Mouse (Mus musculus) fibroblast of lung, adult 2 months (primary cell): ENCODE measurements at regions not wholly inside any gene's neighbourhood (a gene's known extent, or its start where the extent isn't known, plus 50 kb on each side); places are given as distances from the start of the nearest gene placed in this dataset.

ENCODE experiments used
- DNase-seq: peaks from one replicate; pipeline ENCODE4 v3.0.0-alpha.2; 2011; ENCODE audit warnings: low read depth

DNA sequence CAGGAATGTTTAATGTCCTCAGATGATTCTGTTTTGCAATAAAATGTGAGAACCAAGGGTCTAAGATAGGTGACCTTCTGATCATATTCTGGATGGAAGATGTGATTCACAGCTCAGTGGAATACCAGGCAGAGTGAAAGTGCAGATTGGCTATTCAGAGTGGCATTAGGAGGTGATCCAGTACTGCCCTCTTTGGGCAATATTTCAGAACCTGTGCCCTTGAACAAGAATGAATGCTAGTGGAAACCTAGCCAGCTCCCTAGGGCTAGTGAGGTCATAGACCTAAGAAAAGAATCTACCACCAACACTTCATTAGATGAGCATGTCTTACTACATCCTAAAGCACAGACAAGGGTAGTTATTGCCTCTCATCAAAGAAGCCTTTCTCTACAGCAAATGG lies 372.7 kb upstream of the Trib2 start:
- no peak for DNase-seq

- no peak for DNase-seq
These were observed 369.3 kb upstream of the Trib2 start for GRCm38 (mm10) chr12:16185976-16186515.

DNA sequence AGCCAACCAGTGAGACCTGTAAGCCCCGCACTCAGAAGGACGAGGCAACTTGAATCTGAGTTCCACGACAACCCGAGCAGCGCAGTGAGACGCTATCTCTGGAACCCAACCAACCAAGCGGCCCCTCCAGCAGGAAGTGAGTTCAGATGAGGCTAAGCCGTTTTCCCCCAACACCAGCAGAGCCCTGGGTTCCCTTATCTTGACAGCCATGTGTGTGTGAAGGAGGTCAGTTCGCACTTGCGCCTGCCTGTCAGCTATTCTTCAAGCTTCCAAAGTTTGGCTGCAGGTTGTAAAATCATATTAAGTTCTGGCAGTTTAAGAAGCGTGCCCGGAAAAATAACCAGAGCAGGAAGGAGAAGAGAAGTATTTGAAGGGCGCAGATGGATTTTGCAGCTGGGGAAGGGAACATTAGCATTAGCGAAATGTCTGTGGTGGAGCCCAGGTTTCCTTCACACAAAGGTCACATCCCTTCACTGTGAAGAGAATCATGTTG lies 368.8 kb upstream of the Trib2 start:
- no peak for DNase-seq

- no peak for DNase-seq
These were observed 366.3 kb upstream of the Trib2 start for GRCm38 (mm10) chr12:16183055-16183454.

GRCm38 (mm10) chr12:16181599-16181998 lies 364.9 kb upstream of the Trib2 start:
- DNase-seq = no peak

GRCm38 (mm10) chr12:16179897-16180296 lies 363.2 kb upstream of the Trib2 start:
- no peak for DNase-seq

DNA sequence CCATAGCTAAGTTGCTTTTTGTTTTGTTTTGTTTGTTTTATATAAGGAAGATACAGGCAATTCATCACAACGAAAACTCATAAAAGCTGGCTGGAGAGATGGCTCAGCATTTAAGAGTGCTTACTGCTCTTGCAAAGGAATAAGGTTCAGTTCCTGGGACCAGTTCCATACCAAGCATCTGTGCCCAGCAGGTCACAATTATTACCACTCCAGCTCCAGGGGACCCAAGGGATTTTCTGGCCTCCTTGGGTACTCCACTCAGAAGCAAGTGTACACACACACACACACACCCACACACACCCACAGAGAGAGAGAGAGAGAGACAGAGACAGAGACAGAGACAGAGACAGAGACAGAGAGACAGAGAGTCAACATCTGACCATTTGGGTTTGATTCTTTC lies 359.6 kb upstream of the Trib2 start:
- no peak for DNase-seq

DNA sequence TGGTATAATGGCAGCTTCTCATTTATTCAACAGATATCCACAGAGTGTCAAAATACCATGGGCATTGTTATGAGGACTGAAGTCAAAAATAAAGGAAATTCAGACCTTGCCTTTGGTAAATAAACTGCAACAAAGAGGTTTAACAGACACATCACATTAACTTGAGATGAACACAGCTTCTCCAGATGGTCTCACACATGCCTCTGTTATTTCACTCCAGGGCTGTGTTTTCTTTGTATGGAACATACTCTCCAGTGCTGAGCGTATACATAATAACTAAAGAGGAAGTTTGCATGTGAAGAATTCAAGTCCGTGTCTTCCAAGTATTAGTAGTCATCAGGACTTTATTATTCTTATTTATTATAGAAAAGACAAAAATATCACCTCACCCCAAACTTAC lies 355.5 kb upstream of the Trib2 start:
- no peak for DNase-seq

DNA sequence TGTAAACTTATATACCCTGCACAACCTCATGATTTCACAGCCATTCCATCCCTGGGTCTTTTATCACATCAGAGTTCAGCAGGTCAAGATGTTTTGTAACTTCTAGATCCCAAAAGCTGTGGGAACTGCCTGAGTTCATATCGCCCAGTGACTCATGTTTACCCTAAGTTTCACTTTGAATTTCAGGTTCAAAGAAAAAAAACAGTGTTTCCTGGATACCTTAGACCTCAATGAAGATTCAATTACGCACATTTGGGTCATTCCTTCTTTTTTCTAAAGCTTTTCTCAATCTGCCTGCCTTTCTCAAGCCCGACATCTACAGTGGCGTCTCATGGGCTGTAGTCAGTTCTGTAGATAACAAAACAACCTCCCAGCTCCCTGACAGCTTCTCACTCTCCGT lies 354.9 kb upstream of the Trib2 start:
- no peak for DNase-seq

DNA sequence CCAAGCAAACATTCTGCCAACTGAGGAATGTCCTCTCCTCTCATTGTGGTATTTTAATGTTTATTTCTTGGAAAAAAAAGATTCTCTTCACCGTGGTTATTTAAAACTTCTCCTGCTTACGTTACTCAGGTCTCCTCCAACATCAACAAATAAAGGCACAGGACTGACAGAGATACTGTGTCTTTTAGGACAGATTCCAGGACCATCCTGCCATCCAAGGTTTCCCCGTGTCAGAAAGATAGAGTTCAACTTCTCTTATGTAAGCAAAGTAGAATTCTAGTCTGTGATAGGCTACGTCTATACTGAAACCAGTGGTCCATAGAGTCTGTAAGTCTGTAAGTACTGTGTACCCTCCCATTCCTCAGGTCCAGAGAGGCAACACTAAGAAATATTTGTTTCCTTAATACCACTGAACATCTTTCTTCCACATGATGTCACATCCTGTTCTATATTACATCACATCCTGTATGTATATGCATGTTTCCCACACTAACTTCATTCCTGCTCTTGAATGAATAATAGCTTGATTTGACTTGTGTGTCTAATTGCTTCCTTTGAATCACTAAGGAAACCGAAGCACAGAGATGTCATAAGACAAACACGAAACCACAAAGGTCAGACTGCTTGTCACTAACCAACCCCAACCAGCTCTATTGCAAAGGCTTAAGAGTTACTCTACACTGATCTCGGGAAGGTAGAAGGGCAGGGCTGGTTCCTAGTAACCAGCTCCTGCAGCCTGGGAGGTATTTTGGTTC lies 353.2 kb upstream of the Trib2 start:
- DNase-seq = no peak

GRCm38 (mm10) chr12:16167793-16168343 lies 351.1 kb upstream of the Trib2 start:
- peak; percentile 77 for DNase-seq

DNA sequence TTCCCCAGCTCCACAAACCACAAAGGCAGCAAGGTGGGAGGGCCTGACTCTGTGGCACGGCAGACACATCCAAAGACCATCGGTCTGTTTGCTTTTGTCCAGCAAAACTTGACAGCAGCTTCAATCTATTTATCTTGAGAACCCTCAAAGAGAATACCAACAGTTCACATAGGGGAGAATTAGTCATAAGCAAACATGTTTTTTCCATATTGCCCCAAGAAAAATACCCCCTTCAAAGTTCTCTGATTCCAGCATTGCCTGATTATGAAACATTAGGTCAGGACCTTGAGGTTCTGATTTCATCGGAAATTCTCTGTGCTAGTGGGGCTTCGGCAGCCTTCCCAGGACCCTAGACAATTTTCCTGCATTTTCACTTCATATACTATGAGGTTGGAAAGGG lies 348.4 kb upstream of the Trib2 start:
- no peak for DNase-seq

DNA sequence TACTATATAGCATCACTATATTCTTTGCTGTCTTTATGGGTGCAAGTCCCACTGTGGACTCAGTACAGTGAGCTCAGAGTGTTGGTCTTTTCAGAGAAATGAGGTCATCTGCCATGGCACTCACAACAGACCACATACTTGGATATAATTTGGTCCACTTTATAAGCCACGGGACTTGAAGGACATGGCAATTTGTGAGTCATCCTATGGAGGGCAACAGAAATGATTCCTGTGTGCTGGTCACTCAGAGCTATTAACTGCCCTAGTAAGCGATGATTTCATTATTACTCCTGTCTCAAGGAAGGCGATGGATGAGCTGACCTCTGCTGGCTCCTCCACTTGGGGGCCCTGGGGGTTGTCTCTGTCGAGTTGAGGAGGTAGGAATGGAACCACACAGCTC lies 345.2 kb upstream of the Trib2 start:
- no peak for DNase-seq

DNA sequence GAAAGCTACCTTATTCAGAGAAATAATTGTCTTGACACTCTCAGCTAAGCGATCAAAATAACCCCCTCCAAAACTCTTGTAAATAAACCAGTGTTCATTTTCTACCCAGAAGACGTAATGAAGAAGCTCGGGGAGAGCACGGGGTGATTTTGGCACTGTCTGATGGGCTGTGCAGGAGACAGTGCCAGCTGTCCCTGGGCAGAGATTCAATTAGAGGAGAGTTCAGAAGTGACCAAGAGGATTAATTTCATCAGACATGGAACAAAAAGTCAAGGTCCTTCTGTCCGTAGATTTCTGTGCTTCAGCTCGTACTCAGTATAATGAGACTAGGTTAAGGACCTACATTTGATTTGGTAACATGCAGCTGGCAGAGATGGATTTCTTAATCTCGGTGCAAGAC lies 341.2 kb upstream of the Trib2 start:
- DNase-seq = no peak

GRCm38 (mm10) chr12:16155791-16156558 lies 339.3 kb upstream of the Trib2 start:
- no peak for DNase-seq

DNA sequence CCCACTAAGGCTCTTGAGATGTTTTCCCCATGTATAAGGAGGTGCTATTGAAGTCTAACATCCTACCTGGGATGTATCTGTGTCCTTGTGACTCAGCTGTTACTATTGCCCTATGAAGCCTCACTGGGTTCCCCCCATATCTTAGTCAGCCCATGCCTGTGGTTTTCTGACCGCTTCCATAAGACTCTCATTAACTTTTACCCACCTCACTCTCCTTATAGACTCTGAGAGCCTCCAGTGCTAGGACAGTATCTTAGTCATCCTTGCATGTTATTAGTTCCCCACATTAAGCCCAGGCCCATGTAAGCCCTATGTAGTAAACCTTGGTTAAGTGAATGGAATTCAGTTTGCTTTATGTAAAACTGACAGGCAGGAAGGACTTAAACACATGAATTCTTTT lies 337.5 kb upstream of the Trib2 start:
- DNase-seq = no peak

- no peak for DNase-seq
These were observed 335.4 kb upstream of the Trib2 start for GRCm38 (mm10) chr12:16152108-16152507.

DNA sequence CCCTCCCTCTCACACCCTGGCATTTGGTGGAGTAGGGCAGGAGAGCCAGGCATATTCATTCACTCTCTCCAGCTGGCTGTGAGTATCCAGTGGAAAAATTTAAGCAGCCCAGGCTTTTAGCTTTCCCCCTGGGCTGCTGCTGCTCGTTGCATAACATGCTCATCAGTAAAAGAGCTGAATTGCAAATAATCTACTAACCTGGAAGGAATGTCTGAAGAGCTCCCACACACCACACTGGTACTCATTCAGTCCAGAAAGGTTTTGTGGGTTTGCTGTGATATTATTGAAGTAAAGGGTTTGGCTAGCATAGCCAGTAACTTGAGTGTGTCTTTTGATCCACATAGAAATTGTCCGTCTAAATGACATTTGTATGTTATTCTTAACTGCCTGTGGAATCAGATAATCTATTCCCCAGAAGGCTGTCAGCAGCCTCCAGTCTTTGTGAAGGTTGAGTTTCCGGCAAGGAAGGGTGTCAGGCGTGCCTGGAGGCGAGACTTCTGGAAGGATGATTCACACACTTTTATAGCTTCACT lies 334.5 kb upstream of the Trib2 start:
- peak; percentile 86 for DNase-seq

DNA sequence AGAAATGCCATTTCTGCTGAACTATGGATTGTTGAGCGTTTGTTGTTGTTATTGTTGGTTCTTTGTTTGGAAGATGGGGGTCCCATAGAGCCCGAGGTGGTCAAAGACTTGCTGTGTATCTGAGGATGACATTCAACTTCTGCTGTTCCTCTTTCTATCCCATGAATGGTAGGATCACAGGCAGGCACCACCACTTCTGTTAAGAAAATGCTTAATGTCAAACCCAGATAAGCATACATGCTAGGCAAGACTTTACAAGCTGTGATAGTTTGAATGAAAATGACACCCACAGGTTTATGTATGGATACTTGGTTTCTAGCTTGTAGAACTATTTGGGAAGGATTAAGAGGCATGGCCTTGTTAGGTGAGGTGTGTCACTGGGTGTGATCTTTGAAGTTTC lies 330.2 kb upstream of the Trib2 start:
- no peak for DNase-seq

DNA sequence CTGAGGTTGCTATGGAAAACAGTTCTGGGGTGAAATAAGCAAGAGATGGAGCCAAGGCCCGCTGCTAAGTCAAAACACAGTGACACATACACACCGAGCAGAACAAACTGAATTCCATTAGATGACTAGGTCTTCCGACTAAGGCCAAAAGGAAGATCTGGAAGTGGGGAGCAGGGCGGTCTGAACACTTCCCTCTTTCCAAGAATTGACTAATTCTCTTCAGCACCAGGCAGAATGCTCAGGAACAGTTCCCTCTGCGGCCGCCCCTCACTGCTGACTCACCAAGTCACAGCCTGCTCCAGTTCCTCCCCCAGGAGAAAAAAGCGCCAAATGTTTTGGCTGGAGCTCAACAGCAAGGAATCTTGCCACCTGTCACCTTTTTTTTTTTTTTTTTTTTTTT lies 328.9 kb upstream of the Trib2 start:
- DNase-seq = peak; percentile 56

DNA sequence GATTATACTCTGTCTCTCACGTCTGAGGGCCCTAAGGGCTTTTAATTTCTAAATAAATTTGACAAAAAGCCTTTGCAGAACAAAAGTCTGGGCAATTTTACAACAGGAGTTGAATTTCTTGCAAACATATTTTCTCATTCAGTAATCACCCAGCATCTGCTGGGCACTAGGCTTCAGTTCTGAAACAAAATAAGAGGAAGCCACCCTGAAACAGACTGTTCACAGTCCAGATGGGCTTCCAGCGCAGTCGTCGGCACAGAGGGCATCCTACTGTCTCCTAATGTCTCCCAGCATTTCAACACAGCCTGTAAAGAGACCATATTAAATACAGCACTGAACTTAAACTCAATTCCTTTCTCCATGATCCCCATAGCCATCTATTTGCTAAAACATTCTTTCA lies 324.5 kb upstream of the Trib2 start:
- no peak for DNase-seq

DNA sequence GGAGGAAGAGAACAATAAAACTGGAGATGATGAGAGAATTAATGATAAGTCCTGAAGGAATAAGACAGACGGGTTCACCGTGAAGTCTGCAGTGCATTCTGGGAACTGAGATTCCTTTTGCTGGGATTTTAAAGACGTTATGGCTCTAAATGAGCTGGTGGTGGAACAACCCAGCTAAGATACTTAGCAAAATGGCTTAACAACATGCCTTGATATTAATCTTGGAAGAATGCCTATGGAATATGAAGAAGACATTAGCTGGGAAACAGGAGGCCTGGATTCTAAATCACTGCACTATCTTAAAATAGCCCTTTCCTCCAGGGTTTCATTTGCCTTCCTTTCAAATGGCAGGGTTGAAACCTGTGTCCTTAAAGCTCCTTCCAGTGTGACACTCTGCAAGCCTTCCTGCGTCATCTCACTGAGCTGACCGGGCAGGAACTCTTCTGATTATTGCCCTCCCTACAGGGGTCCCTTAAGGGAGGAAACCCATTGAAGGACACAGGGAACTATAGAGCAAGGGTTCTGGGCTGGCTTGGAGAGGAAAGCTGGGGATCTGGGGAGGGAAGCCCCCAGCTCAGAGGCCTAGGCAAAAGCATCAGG lies 323.9 kb upstream of the Trib2 start:
- no peak for DNase-seq
